Mouse (Mus musculus) MEL (cell line): ENCODE measurements around the gene Ccdc137. TPM values are rescaled to one million over a fixed set of nuclear protein-coding genes. Genes with fewer than 3 reads are reported as not detected.

Experiments
- DNase-seq: peaks from one replicate; pipeline ENCODE4 v3.0.0; 2011; ENCODE audit warnings: low read depth, low spot score
- H3K27ac ChIP-seq: 2 replicates; pipeline ENCODE4 v1.5.1; 2012; ENCODE audit warnings: low read depth, mild to moderate bottlenecking, control low read depth, low read length, moderate library complexity; ENCODE audit not compliant: control insufficient read depth
- H3K27me3 ChIP-seq, 2 experiments: fragments of 150-350 bp in 1 of 2; sonication (generic) in 1 of 2; 2 replicates each; pipeline ENCODE4 v1.6.1; 2012; ENCODE audit warnings: low read length in 2 of 2, mild to moderate bottlenecking in 2 of 2, improper control_type of control experiment in 1 of 2, moderate library complexity in 1 of 2; ENCODE audit not compliant: insufficient read depth in 2 of 2, control insufficient read depth in 1 of 2
- H3K36me3 ChIP-seq, 2 experiments: 2 replicates each; pipeline ENCODE4 v1.6.1; 2012 to 2014; ENCODE audit warnings: low read length in 2 of 2, improper control_type of control experiment in 1 of 2, inconsistent platforms in 1 of 2, mild to moderate bottlenecking in 1 of 2; ENCODE audit not compliant: insufficient read depth in 2 of 2, control insufficient read depth in 1 of 2
- H3K4me1 ChIP-seq, 2 experiments: fragments of 150-350 bp in 1 of 2; sonication (generic) in 1 of 2; 2 replicates each; pipeline ENCODE4 v1.6.1; 2012; ENCODE audit warnings: low read length in 2 of 2, improper control_type of control experiment in 1 of 2, mild to moderate bottlenecking in 1 of 2; ENCODE audit not compliant: insufficient read depth in 2 of 2, control insufficient read depth in 1 of 2
- H3K4me3 ChIP-seq, 2 experiments: fragments of 150-350 bp in 1 of 2; sonication (generic) in 1 of 2; 2 replicates each; pipeline ENCODE4 v1.5.1; 2012; ENCODE audit warnings: low read depth in 2 of 2, low read length in 2 of 2, mild to moderate bottlenecking in 2 of 2, moderate library complexity in 2 of 2, control low read depth in 1 of 2, improper control_type of control experiment in 1 of 2; ENCODE audit not compliant: control insufficient read depth in 1 of 2, insufficient read depth in 1 of 2
- H3K79me2 ChIP-seq: 2 replicates; pipeline ENCODE4 v1.6.1; 2012; ENCODE audit warnings: mild to moderate bottlenecking, low read length, moderate library complexity; ENCODE audit not compliant: control insufficient read depth, poor library complexity, insufficient read depth
- H3K9ac ChIP-seq: 2 replicates; pipeline ENCODE4 v1.6.1; 2012; ENCODE audit warnings: low read depth, mild to moderate bottlenecking, control low read depth, low read length, moderate library complexity; ENCODE audit not compliant: control insufficient read depth, poor library complexity, severe bottlenecking
- H3K9me3 ChIP-seq: fragments of 150-350 bp; sonication (generic); replicated peaks from 2 replicates; pipeline ENCODE4 v1.6.1; 2012; ENCODE audit warnings: mild to moderate bottlenecking, low read length, improper control_type of control experiment, moderate library complexity; ENCODE audit not compliant: insufficient read depth
- CHD1 ChIP-seq: IDR thresholded peaks from 2 replicates; pipeline ENCODE4 v1.6.1; 2012; ENCODE audit warnings: low read depth, mild to moderate bottlenecking, inconsistent platforms, low read length, improper control_type of control experiment
- CTCF ChIP-seq, 3 experiments: IDR thresholded peaks in 2 of 3; conservative IDR thresholded peaks in 1 of 3; 2 replicates each; pipeline ENCODE4 v1.5.1; 2011 to 2012; ENCODE audit warnings: low read length in 3 of 3, low read depth in 2 of 3, mild to moderate bottlenecking in 2 of 3, improper control_type of control experiment in 1 of 3, inconsistent platforms in 1 of 3, mixed read lengths in 1 of 3, moderate library complexity in 1 of 3; ENCODE audit not compliant: control insufficient read depth in 1 of 3, insufficient read depth in 1 of 3, poor library complexity in 1 of 3, severe bottlenecking in 1 of 3
- E2F4 ChIP-seq: IDR thresholded peaks from 2 replicates; pipeline ENCODE4 v1.6.1; 2011; ENCODE audit warnings: low read depth, low read length, improper control_type of control experiment, borderline replicate concordance
- ELF1 ChIP-seq: IDR thresholded peaks from 2 replicates; pipeline ENCODE4 v1.6.1; 2014; ENCODE audit warnings: low read depth, mild to moderate bottlenecking, inconsistent platforms, low read length, improper control_type of control experiment, moderate library complexity
- ETS1 ChIP-seq: IDR thresholded peaks from 2 replicates; pipeline ENCODE4 v1.6.1; 2012; ENCODE audit warnings: low read depth, mild to moderate bottlenecking, inconsistent platforms, low read length, improper control_type of control experiment, moderate library complexity
- GABPA ChIP-seq: IDR thresholded peaks from 2 replicates; pipeline ENCODE4 v1.6.1; 2012; ENCODE audit warnings: low read depth, mild to moderate bottlenecking, inconsistent platforms, low read length, improper control_type of control experiment, moderate library complexity
- HCFC1 ChIP-seq: IDR thresholded peaks from 2 replicates; pipeline ENCODE4 v1.6.1; 2012; ENCODE audit warnings: low read depth, mild to moderate bottlenecking, inconsistent platforms, low read length, improper control_type of control experiment, moderate library complexity
- KAT2A ChIP-seq: conservative IDR thresholded peaks from 2 replicates; pipeline ENCODE4 v1.6.1; 2012; ENCODE audit warnings: low read depth, low read length, improper control_type of control experiment, inconsistent platforms
- MAZ ChIP-seq: IDR thresholded peaks from 2 replicates; pipeline ENCODE4 v1.6.1; 2012; ENCODE audit warnings: low read depth, mild to moderate bottlenecking, inconsistent platforms, low read length, improper control_type of control experiment
- MYC ChIP-seq: IDR thresholded peaks from 2 replicates; pipeline ENCODE4 v1.6.1; 2011; ENCODE audit warnings: low read depth, mild to moderate bottlenecking, low read length, improper control_type of control experiment, moderate library complexity
- NRF1 ChIP-seq: IDR thresholded peaks from 2 replicates; pipeline ENCODE4 v1.6.1; 2014; ENCODE audit warnings: low read depth, mild to moderate bottlenecking, inconsistent platforms, low read length, improper control_type of control experiment, moderate library complexity; ENCODE audit not compliant: poor library complexity, insufficient read depth, severe bottlenecking
- POLR2AphosphoS5 ChIP-seq: IDR thresholded peaks from 2 replicates; pipeline ENCODE4 v1.6.1; 2012; ENCODE audit warnings: low read depth, borderline replicate concordance, mild to moderate bottlenecking, inconsistent platforms, low read length, moderate library complexity, mixed read lengths
- RAD21 ChIP-seq: IDR thresholded peaks from 2 replicates; pipeline ENCODE4 v1.6.1; 2011; ENCODE audit warnings: mild to moderate bottlenecking, low read depth, low read length, improper control_type of control experiment
- RCOR1 ChIP-seq: IDR thresholded peaks from 2 replicates; pipeline ENCODE4 v1.6.1; 2012; ENCODE audit warnings: low read depth, mild to moderate bottlenecking, inconsistent platforms, low read length, improper control_type of control experiment
- SIN3A ChIP-seq: IDR thresholded peaks from 2 replicates; pipeline ENCODE4 v1.6.1; 2012; ENCODE audit warnings: low read length, improper control_type of control experiment, inconsistent platforms
- SMC3 ChIP-seq: IDR thresholded peaks from 2 replicates; pipeline ENCODE4 v1.6.1; 2011; ENCODE audit warnings: low read depth, low read length, improper control_type of control experiment
- TAL1 ChIP-seq: IDR thresholded peaks from 2 replicates; pipeline ENCODE4 v1.6.1; 2012; ENCODE audit warnings: mild to moderate bottlenecking, inconsistent platforms, low read length, moderate library complexity, mixed read lengths
- TCF12 ChIP-seq: IDR thresholded peaks from 2 replicates; pipeline ENCODE4 v1.6.1; 2014; ENCODE audit warnings: low read depth, mild to moderate bottlenecking, inconsistent platforms, low read length, improper control_type of control experiment, moderate library complexity
- UBTF ChIP-seq: IDR thresholded peaks from 2 replicates; pipeline ENCODE4 v1.6.1; 2012; ENCODE audit warnings: low read depth, mild to moderate bottlenecking, inconsistent platforms, low read length, improper control_type of control experiment, moderate library complexity, borderline replicate concordance; ENCODE audit not compliant: insufficient read depth
- USF1 ChIP-seq: IDR thresholded peaks from 2 replicates; pipeline ENCODE4 v1.6.1; 2014; ENCODE audit warnings: low read depth, mild to moderate bottlenecking, inconsistent platforms, low read length, improper control_type of control experiment, moderate library complexity
- USF2 ChIP-seq, 2 experiments: IDR thresholded peaks; 2 replicates each; pipeline ENCODE4 v1.6.1; 2011 to 2012; ENCODE audit warnings: improper control_type of control experiment in 2 of 2, low read length in 2 of 2, borderline replicate concordance in 1 of 2, inconsistent platforms in 1 of 2, low read depth in 1 of 2, mild to moderate bottlenecking in 1 of 2; ENCODE audit not compliant: insufficient read depth in 1 of 2
- ZKSCAN1 ChIP-seq: IDR thresholded peaks from 2 replicates; pipeline ENCODE4 v1.6.1; 2012; ENCODE audit warnings: low read depth, mild to moderate bottlenecking, inconsistent platforms, low read length, improper control_type of control experiment, moderate library complexity
- ZMIZ1 ChIP-seq: IDR thresholded peaks from 2 replicates; pipeline ENCODE4 v1.6.1; 2012; ENCODE audit warnings: low read depth, mild to moderate bottlenecking, inconsistent platforms, low read length, improper control_type of control experiment, moderate library complexity
- ZNF384 ChIP-seq: IDR thresholded peaks from 2 replicates; pipeline ENCODE4 v1.6.1; 2012; ENCODE audit warnings: low read depth, mild to moderate bottlenecking, inconsistent platforms, low read length, improper control_type of control experiment
- polyA plus RNA-seq, 2 experiments: library from polyadenylated mRNA; stranded (reverse) in 1 of 2; unstranded in 1 of 2; fragments of >175 nt in 1 of 2; fragments of >200 nt in 1 of 2; gene quantifications; 2 replicates each; pipeline versions ENCODE4 v1.2.1 to v1.2.4; 2012; ENCODE audit warnings: low replicate concordance in 2 of 2, low read depth in 1 of 2; ENCODE audit not compliant: insufficient read length in 2 of 2, insufficient read depth in 1 of 2, missing spikeins in 1 of 2
- total RNA-seq: library from RNA; depleted of rRNA; stranded (reverse); fragments of 300-350 nt; gene quantifications from 2 replicates; pipeline ENCODE4 v1.2.3, GENCODE M21; 2012

Ccdc137 gene
- total and polyA plus RNA-seq, 3 experiments: 104 to 116 TPM; not detected in 1

- Histone ChIP-seq H3K79me2 (no peaks in the 10 kb centered on the region), H3K36me3 (no peaks in the 10 kb centered on the region), H3K4me1 (no peaks in the 10 kb centered on the region)
- TF ChIP-seq NRF1 (no peak), ZNF384 (no peak), USF1 (no peak), ETS1 (no peak), MYC (no peak), MAZ (no peak), TAL1 (no peak), TCF12 (no peak), UBTF (no peak), ZKSCAN1 (no peak), E2F4 (no peak), ELF1 (no peak), POLR2AphosphoS5 (no peak), ZMIZ1 (no peak), GABPA (no peak), KAT2A (no peak), RCOR1 (no peak)
- TF ChIP-seq, all 39 proteins: peak for 0
- Histone ChIP-seq H3K9me3 (no peaks in the 10 kb centered on the region), H3K4me3 (no peak overlapping the region), H3K27ac (no peak overlapping the region), H3K9ac (no peak overlapping the region), H3K27me3 (no peaks in the 10 kb centered on the region; a peak in 1 of 4 replicates)
- DNase-seq: no peak
These were observed 43.8 kb downstream of the Ccdc137 start for GRCm38 (mm10) chr11:120501701-120502100.

- H3K9ac ChIP-seq: no peak overlapping the region
- DNase-seq: no peak
These were observed 47.7 kb downstream of the Ccdc137 start for GRCm38 (mm10) chr11:120505661-120506060.

More at GRCm38 (mm10) chr11:120505661-120506060, 47.7 kb downstream of the Ccdc137 start:
- no peaks in the 10 kb centered on the region; a peak in 1 of 4 replicates for H3K27me3 ChIP-seq
- peaks cover 0 to 20% of the 10 kb centered on the region in 2 experiments; a peak in 2 of 4 replicates for H3K36me3 ChIP-seq
- no peak overlapping the region for H3K4me3 ChIP-seq
- TF ChIP-seq CTCF (IDR thresholded peaks at IDR 0.05 in 2 of 3, conservative IDR thresholded peaks at IDR 0.05 in 1 of 3; ENCODE audit: control insufficient read depth in 1 of 3, insufficient read depth in 1 of 3, low read depth in 2 of 3, low read length in 3 of 3, poor library complexity in 1 of 3, severe bottlenecking in 1 of 3) (no peak), ZMIZ1 (no peak), RAD21 (no peak), SMC3 (no peak), HCFC1 (no peak), CHD1 (no peak), ETS1 (no peak), SIN3A (no peak), USF2 (IDR thresholded peaks at IDR 0.05; ENCODE audit: borderline replicate concordance in 1 of 2, insufficient read depth in 1 of 2, low read depth in 1 of 2, low read length in 2 of 2) (no peak), KAT2A (no peak), ZNF384 (no peak)
- H3K27ac ChIP-seq: no peak overlapping the region
- no peaks in the 10 kb centered on the region; the same call in 1 of the 2 replicates for H3K79me2 ChIP-seq
- no peaks in the 10 kb centered on the region for H3K9me3 ChIP-seq
- peaks cover 20 to 21% of the 10 kb centered on the region in 2 experiments for H3K4me1 ChIP-seq
